Mouse (Mus musculus) erythroblast, adult 5-6 weeks (primary cell): Measurements from ENCODE around the gene Hjurp. TPM values are rescaled to one million over a fixed set of nuclear protein-coding genes. Genes with fewer than 3 reads are reported as not detected.
A peak's percentile ranks its signal among the peaks of the same experiment; 100 is the strongest.

Source experiments
- ATAC-seq: replicated peaks from 2 replicates; pipeline ENCODE4 v1.8.0; 2016; ENCODE audit warnings: moderate number of reproducible peaks, mild to moderate bottlenecking, moderate TSS enrichment, inconsistent platforms; ENCODE audit not compliant: poor library complexity, low FRiP score, severe bottlenecking
- total RNA-seq, 2 experiments: library from RNA; stranded (forward) in 1 of 2; stranded (reverse) in 1 of 2; fragments of 150-400 nt in 1 of 2; fragments of 200-764, 138-1000 nt in 1 of 2; gene quantifications; 2 replicates each; pipeline versions ENCODE4 v1.2.3 to v1.2.4; 2015 to 2017; ENCODE audit warnings: low replicate concordance in 2 of 2

The Hjurp gene
- total RNA-seq, 2 experiments from 2014 or later, result 89.5 to 110 TPM

DNA sequence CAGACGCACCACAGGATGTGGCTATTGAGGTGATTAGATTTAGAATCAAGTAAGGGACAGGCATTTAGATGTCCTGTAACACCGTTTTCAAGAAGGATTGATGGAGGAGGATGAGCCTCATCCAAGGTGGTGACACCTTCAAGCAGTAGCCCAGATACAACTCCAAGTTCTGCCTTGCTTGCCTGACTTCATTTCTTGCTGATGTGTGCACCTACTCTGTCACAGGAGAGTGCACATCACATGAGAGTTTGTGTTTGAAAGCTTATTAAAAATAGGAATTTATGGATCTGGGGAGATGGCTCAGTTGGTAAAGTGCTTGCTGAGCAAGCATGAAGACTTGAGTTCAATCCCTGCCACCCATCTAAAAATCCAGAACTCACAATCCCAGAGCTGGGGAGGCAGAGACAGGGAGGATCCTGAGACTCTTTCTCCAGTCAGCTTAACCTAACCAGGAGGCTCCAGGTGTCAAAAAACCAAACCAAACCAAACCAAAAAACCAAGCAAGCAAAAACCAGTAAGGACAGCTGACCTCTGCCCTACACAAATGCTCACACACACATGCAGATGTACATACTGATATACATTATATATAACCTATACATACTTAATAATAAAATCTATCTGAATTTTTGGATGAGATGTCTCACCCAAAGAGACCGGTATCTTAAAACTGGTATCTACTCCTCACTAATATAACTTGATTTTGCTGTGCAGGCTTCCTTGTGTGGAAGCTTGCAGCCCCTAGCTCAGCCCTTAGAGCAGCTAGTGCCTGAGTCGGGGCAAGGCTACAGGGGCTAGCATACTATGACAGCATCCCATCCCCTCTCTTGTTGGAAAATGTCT, 21.5 kb upstream of the Hjurp start:
- ATAC-seq, result no peak

DNA sequence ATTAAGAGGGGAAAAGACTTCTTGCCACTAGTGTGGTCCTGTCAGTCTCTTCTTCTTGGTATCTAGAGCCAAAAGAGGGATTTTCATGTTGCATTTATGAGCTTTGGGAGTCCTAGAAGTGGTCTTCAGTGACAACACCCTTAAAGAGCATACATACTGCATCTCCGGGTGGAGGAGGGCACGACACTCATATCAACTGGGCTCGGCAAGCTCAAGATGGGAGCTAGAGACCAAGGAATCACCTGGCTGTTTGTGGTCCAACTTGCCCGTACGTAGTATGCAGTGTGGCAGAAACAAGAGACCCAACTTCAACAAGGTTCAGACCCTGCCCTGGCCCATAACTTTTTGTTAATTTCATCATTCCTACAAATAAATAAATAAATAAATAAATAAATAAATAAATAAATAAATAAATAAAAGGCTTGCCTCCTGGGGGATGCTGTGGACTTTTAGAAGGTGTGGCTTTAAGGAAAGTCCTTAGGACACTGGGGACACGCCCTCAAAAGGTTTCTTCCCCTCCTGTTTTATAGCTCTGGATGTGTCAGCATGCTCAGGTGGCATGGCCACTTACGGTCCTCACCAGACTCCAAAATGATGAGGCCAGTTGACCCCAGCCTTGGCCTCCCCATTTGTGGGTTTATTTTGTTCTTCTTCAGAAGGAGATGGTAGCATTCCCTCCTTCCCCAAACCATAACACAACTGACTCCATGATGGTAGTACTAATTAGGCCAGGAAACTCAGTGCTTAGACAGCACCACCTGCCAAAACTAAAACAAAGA, 20.2 kb upstream of the Hjurp start:
- no peak for ATAC-seq

DNA sequence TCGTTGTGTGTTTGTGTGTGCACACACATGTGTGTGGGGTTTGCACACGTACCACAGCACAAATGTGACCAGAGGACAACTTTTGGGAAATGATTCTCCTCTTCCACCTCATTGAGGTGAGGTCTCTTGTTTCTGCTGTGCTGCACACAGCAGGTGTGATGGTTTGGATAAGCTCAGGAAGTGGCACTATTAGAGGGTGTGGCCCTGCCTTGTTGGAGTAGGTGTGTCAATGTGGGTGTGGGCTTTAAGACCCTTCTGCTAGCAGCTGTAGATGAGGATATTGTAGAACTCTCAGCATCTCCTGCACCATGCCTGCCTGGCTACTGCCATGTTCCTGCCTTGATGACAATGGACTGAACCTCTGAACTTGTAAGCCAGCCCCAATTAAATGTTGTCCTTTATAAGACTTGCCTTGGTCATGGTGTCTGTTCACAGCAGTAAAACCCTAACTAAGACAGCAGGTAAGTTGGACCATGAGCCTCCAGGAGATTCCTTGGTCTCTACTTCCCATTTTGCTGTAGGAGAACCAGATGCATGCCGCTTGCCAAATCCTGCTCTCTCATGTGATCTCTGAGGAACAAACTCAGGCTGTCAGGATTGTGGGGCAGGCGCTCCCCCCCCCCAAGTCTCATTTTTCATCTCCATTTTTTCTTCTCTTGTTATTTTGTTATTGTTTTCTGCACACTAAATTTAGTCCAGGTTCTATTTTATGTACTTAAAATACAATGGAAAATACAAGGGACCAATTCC, 18.9 kb upstream of the Hjurp start:
- no peak for ATAC-seq

DNA sequence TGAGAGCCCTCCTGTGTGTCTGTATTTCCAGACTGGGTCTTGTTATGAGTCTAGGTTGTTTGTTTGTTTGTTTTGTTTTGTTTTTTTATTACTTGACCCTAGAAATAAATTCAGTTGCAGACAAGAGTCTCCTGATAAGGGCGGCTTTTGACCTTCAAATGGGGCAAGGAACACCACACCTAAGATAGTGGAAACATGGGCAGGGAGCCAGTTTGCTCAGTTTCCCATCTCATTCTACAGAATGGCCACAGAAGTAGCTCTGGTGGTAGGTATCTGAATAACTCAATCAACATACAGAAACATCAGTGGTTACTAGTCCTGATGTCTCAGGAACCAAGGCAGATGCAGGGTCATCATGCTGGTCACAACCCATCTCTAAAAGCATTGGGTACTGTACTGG, 17.2 kb upstream of the Hjurp start:
- no peak for ATAC-seq

DNA sequence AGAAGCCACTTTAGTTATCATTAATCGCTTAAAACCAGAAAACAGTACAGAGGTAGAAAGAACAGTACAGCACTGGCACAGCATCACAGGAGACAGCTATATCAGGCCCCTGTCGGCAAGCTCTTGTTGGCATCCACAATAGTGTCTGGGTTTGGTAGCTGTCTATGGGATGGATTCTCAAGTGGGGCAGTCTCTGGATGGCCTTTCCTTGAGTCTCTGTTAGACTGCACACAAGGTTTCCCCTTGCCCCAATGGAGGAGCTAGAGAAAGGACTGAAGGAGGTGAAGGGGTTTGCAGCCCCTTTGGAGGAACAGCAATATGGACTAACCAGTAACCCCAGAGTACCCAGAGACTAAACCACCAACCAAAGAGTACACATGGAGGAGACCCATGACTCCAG, 14.6 kb upstream of the Hjurp start:
- ATAC-seq, result no peak

DNA sequence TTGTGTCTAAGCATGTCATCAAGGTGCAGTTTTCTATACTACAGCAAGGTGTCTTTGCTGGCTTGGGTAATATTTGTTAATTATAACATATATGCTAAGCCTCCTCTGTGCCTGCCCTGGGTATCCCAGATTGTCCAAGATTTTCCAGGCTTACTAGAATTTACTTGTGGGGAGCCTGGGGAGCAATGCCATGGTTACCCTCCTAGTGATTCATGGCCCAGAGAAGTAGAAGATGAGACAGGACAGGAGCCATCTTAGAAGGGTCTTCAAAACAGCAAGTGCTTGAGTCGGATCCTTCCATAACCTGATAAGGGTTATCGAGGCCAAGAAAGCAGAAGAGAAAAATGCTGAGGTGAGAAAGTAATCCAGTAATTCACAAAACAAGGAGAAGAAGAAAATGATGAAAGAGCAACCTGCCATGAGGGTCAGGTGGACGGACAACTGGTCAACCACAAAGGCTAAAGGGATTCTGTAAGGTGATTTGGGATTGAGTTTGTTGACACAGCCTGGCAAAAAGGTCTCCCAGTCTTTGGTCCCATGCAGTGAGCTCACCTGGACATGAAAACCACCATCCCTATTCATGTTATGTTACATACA, 14.1 kb upstream of the Hjurp start:
- no peak for ATAC-seq

DNA sequence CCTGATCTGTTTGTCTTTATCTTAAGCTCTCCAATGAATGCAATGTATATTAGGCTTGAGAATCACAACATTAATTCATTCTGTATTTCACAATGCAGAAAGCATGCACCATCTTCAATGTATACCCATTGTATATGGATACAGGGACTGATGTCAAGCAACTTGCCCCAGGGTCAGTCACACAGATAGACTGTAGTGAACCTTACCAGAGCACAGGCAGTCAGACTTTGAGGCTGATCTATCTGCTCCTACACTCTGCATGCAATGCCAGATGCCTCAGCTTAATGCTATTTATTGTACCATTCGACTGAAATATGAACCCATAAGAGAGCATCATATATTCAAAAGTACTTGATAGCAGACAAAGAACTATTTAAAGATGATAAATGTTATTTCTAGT, 13.1 kb upstream of the Hjurp start:
- ATAC-seq, result no peak

DNA sequence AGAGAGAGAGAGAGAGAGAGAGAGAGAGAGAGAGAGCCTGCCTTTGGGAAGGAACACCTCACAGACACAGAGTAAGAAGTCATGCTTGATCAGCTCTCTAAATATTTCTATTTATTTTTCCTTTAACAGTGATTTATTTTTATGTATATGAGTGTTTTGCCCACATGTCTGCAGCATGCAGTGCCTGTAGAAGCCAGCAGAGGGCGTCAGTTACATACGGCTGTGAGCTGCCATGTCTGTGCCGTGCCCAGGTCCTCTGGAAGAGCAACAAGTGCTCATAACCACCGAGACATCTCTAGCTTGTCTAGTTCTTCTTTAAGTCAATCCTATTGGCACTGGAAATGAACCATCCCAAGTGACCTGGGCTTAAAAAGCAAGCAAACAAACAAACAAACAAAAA, 12.5 kb upstream of the Hjurp start:
- peak; percentile 50; the same call in 1 of the 2 replicates for ATAC-seq

DNA sequence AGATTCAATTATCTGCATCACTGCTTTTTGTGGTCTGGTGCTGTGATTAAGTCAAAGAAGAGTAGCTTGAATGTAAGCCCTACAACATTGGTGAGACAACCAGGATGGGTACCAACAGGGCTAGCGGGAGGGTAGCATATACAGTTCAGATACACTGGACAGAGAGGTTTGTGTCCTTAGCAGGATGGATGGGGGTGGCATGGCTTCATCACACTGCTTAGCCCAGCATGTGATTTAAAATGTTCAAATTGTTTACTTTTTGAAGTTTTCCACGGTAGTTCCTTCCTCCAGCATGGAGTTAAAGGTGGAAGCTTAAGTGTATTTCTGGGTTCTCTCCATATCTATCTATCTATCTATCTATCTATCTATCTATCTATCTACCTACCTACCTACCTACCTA, 11.7 kb upstream of the Hjurp start:
- no peak for ATAC-seq

DNA sequence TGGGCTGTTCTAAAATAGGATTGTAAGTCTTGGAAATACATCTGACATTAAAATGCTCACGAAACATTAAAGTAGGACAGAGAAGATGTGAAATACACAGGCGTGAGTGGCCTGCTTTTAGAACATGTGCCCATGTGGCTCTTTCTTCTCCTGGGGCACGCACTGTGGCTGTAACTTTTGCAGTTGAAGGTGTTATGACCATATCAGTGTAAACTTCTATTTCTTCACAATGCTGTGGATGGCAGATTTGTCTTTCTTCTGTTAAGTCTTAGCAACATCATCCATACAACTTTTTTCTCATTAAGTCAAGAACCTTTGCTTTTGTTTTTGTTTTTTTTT, 11.3 kb upstream of the Hjurp start:
- no peak for ATAC-seq

DNA sequence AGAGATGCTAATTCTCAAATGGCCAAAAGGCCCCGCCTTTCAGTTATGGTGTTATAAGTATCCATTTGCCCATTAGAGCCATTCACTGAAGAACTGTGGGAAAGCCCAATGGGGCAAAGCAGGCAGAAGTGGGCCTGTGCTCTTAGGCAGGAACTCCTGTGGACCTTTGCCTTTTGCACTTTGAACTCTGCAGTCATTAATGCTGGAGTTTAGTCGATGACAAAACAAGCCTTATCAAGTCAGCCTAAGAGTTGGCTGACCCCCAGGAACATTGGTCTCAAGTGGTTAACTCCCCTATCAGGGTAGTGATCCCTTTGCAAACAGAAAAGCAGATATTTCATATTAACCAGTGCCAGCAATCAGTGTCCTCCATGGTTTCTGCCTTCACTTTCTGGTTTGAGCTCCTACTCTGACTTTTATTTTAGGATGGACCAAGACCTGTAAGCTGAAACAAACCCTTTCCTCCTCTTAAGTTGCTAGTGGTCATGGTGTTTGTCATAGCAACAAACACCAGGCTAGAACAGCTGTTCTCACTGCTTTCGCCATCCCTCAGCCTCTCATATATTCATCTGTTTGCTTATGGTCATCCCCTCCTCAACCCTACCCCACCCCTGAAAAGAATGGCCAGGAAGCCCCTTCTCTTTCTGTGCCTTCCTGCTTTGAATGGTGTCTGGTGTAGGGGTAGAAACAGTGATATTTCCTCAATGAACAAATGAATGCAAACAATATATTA, 10.8 kb upstream of the Hjurp start:
- ATAC-seq, result no peak

DNA sequence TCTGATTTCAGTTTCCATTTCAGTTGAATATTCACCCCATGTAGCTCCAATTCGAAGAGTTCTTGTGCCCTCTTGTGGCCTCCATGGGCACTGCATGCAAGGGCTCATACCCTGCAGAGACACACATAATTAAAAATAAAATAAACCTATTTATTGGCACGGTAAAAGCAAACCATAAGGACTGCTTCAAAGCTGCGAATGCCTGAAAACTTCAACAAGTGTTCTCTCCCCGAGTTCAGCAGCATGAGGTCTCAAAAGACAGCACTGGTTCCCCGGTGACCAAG, 10.2 kb upstream of the Hjurp start:
- peak; percentile 45; the same call in 1 of the 2 replicates for ATAC-seq

DNA sequence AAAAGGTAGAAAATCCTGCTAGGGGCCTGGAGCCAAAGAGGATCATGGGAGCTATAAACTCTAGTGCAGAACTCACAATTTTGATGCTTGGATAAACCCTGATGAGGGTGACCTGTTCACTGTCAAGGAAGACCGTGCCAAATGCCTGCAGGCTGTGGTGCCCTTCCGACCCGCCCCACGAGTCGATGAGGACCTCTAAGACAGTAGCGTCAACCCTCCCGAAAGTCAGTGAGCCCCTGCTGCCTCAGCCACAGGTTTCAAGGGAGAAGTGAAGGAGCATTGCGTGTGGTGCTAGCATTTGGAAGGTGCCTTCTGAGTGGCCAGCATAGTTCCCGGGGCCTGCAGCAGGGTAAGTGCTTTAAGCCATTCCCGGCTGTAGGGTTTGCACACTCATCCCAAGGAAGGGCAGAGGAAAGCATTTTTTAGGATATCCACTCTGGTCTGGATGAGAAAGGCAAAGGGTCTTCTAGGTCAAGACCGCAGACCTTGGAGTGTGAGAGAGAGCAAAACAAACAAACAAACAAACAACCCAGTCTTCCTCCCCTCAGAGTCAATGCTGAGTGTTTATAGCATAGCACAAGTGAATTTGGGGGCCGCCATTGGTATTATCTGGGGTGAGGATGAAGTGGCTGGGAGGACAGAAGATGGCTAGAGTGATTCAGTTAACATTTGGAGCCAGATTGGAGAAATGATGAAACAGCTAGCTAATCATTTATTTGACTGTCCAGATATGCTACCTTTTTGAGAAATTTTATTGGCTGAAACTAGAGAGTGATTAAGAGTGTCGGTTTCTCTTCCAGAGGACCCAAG, 9.7 kb upstream of the Hjurp start:
- no peak for ATAC-seq

DNA sequence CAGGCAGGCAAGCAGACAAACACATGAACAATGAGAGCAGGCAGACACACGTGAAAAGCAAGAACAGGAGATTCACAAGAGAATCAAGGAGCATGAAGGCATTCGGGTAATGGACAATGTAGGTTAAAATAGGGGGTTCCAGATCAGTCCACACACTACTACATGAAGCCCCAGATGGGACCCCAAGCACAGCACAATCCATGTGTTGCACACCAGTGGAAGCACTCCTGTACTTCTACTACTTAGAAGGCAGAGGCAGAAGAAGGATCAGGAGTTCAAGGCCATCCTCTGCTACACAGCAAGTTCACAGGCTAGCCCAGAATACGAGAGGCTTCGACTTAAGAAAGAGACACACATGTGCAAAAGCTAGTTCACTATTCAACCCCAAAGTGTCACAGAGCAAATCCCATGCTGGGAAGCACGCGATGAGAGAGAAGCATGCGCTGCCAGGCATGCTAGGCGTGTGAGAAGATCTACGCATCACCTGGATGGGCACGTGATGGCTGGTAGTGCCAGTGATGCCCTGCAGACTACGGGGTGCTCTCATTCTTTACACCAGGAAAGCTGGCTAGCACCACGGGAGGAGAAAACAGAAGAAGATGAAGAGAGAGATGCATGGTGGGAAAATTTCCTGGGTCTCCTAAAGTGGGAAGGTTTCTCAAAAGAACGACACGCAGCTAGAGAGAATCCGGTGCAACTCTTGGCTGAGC, 8.9 kb upstream of the Hjurp start:
- no peak for ATAC-seq

DNA sequence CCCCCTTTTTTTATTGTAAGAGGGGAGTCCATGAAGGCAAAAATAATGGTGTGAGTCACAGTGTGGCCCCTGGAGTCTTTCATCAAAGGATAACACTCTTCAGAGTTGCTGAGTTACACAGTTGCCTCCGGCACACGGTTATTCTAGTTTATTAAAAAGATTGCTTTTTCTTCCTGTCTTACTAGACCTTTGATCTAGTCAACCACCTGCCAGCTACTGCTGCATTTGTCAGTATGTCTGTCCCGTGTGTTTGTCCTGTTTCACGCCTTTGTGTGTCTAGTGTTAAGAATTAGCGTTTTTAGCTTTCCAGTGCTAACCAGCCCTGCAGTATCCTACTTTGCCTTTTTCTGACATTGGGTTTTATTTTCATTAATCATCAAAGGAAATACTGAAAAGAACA, 8.2 kb upstream of the Hjurp start:
- ATAC-seq, result no peak

DNA sequence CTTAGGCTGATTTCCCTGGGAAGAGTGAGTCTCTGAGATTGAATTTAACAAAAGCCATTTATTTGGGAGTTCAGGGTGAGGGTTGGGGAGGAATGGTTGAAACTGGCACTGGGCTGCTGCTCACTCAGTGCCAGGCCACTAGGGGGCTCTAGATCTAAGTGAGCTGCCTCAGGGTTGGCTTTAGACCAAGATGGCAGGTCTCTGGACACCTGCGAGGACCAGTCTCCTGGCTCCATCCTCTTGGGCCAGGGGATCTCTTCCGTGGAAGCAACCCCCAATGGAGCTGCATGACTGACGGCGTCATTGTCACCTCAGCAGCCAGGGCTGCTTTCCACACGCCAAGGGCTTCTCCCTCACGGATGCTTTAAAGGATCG, 7.5 kb upstream of the Hjurp start:
- peak; percentile 66 for ATAC-seq

DNA sequence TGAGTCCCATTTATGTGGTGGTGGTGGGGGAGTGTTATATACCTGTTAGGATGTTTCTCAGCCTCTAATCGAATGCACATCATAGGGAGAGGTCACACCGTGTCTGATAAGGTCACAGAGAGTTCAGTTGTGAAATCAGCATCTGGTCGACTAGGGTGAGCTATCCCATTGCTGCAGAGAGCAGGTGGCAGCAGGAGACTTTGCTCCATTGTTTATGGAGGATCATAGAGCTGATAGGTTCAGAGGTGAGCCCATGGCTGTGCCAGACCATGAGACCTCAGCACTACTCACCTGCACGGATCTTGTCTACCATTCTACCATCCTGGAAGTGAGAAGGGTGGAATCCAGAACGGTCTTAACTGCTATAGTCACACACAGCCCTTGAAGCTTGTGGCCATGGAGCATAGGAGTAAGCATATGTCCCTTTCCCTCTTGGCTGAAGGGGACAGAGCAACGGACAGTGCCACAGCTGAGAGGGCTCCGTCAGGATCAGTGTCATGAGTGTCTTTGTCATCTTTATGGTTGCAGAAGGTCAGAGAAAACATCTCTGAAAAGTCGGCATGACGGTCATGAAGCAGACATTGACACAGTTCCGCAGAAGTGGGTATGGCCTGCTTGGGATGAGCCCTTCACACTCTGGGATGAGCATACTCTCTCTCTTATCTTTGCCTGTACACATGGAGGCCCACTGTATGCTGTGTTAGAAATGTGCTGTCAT, 7.0 kb upstream of the Hjurp start:
- ATAC-seq, result peak; percentile 22
